Mouse (Mus musculus) hindbrain, embryonic 12.5 days (tissue): ENCODE results near the gene Mmgt1. TPM values are rescaled to one million over a fixed set of nuclear protein-coding genes. Genes with fewer than 3 reads are reported as not detected.

Experiments used
- ATAC-seq: fragments of 200-750 bp; cut with Nextera tagmentation; 2 replicates; pipeline ENCODE4 v1.8.0; 2017; ENCODE audit warnings: moderate TSS enrichment; ENCODE audit not compliant: low FRiP score
- H3K27ac ChIP-seq: fragments of 300-500 bp; sonication (generic); 2 replicates; pipeline ENCODE4 v1.5.1; 2016; ENCODE audit warnings: mild to moderate bottlenecking
- H3K27me3 ChIP-seq: fragments of 300-500 bp; sonication (generic); 2 replicates; pipeline ENCODE4 v1.6.1; 2016; ENCODE audit warnings: mild to moderate bottlenecking
- H3K36me3 ChIP-seq: fragments of 300-500 bp; sonication (generic); 2 replicates; pipeline ENCODE4 v1.6.1; 2016; ENCODE audit warnings: mild to moderate bottlenecking
- H3K4me1 ChIP-seq: fragments of 300-500 bp; sonication (generic); 2 replicates; pipeline ENCODE4 v1.6.1; 2016
- H3K4me2 ChIP-seq: fragments of 300-500 bp; sonication (generic); replicated peaks from 2 replicates; pipeline ENCODE4 v1.6.1; 2016; ENCODE audit warnings: mild to moderate bottlenecking
- H3K4me3 ChIP-seq: fragments of 300-500 bp; sonication (generic); 2 replicates; pipeline ENCODE4 v1.5.1; 2016; ENCODE audit warnings: mild to moderate bottlenecking
- H3K9ac ChIP-seq: fragments of 300-500 bp; sonication (generic); 2 replicates; pipeline ENCODE4 v1.6.1; 2016; ENCODE audit warnings: mild to moderate bottlenecking, moderate library complexity
- H3K9me3 ChIP-seq: fragments of 300-500 bp; sonication (generic); replicated peaks from 2 replicates; pipeline ENCODE4 v1.6.1; 2016; ENCODE audit warnings: mild to moderate bottlenecking
- WGBS: fragments of 180-500 bp; shearing (Covaris S2); methylation state at CpG from one replicate; pipeline ENCODE4 v1.1.7; 2016; 5-methylcytosine and 5-hydroxymethylcytosine counted together
- polyA plus RNA-seq: library from polyadenylated mRNA; unstranded; fragments of >200 nt; fragmentation: Nextera tagmentation; extraction: Ambion mirVana; gene quantifications from 2 replicates; pipeline ENCODE4 v1.2.1, GENCODE M21; 2016

Gene Mmgt1
- polyA plus RNA-seq, result 49.1 and 50.2 TPM in 2 replicates

GRCm38 (mm10) chrX:56597887-56598640 is at the start of gene Mmgt1:
Mmgt1 (minus strand) TSS chrX:56598069.
- H3K36me3 ChIP-seq, result no peaks in the 10 kb centered on the region
- peak within 1 kb of the TSS; percentile 79 for H3K9ac ChIP-seq
- peaks cover 10% of the 10 kb centered on the region for H3K4me1 ChIP-seq
- no peaks in the 10 kb centered on the region for H3K9me3 ChIP-seq
- 16% methylated on average over 40 of the region's 44 CpGs for WGBS
- H3K4me3 ChIP-seq, result peak within 1 kb of the TSS; percentile 61
- peak within 1 kb of the TSS; percentile 56 for H3K4me2 ChIP-seq
- peak; percentile 99 for ATAC-seq
- H3K27ac ChIP-seq, result peak within 1 kb of the TSS; percentile 83
- H3K27me3 ChIP-seq, result no peaks in the 10 kb centered on the region

GRCm38 (mm10) chrX:56640066-56640465 is 42.2 kb upstream of the Mmgt1 start:
- H3K4me1 ChIP-seq, result no peaks in the 10 kb centered on the region
- no peak overlapping the region for H3K9ac ChIP-seq
- H3K27ac ChIP-seq, result no peak overlapping the region
- peaks cover 3% of the 10 kb centered on the region; the same call in 1 of the 2 replicates for H3K36me3 ChIP-seq
- H3K4me3 ChIP-seq, result no peak overlapping the region
- WGBS, result 12% methylated on average over 1 of the region's 1 CpGs
- no peaks in the 10 kb centered on the region for H3K27me3 ChIP-seq
- ATAC-seq, result no peak
- no peaks in the 10 kb centered on the region for H3K9me3 ChIP-seq
- no peak overlapping the region for H3K4me2 ChIP-seq

- ATAC-seq, result no peak
- H3K4me3 ChIP-seq, result no peak overlapping the region
- H3K9me3 ChIP-seq, result no peaks in the 10 kb centered on the region
- no peaks in the 10 kb centered on the region for H3K27me3 ChIP-seq
- H3K9ac ChIP-seq, result no peak overlapping the region
- peaks cover 3% of the 10 kb centered on the region; the same call in 1 of the 2 replicates for H3K36me3 ChIP-seq
- no peaks in the 10 kb centered on the region for H3K4me1 ChIP-seq
- no peak overlapping the region for H3K27ac ChIP-seq
- no peak overlapping the region for H3K4me2 ChIP-seq
- WGBS, result 87% methylated on average over 5 of the region's 5 CpGs
These were observed 38.3 kb upstream of the Mmgt1 start for GRCm38 (mm10) chrX:56636185-56636584.

- H3K9ac ChIP-seq, result no peak overlapping the region
- no peak overlapping the region for H3K4me2 ChIP-seq
- H3K4me1 ChIP-seq, result 0 out of 2 replicates have a peak, but pooled peaks cover 5% of the 10 kb centered on the region
- no peaks in the 10 kb centered on the region for H3K36me3 ChIP-seq
- H3K27ac ChIP-seq, result no peak overlapping the region
- 98% methylated on average over 2 of the region's 2 CpGs for WGBS
- H3K9me3 ChIP-seq, result no peaks in the 10 kb centered on the region
- no peak overlapping the region for H3K4me3 ChIP-seq
- no peaks in the 10 kb centered on the region for H3K27me3 ChIP-seq
- ATAC-seq, result no peak
These were observed 17.4 kb upstream of the Mmgt1 start for GRCm38 (mm10) chrX:56615236-56615635.

- ATAC-seq, result peak; percentile 56
- H3K9me3 ChIP-seq, result no peaks in the 10 kb centered on the region
- H3K9ac ChIP-seq, result peak overlapping the region; percentile 65
- H3K4me3 ChIP-seq, result peak overlapping the region; percentile 56
- peak overlapping the region; percentile 85 for H3K27ac ChIP-seq
- 30% methylated on average over 13 of the region's 13 CpGs for WGBS
- H3K27me3 ChIP-seq, result no peaks in the 10 kb centered on the region
- H3K4me1 ChIP-seq, result 0 out of 2 replicates have a peak, but pooled peaks cover 5% of the 10 kb centered on the region
- peak overlapping the region; percentile 55 for H3K4me2 ChIP-seq
- no peaks in the 10 kb centered on the region for H3K36me3 ChIP-seq
These were observed 12.4 kb upstream of the Mmgt1 start for GRCm38 (mm10) chrX:56610318-56610694.

- H3K4me1 ChIP-seq, result 0 out of 2 replicates have a peak, but pooled peaks cover 5% of the 10 kb centered on the region
- ATAC-seq, result peak; percentile 97
- H3K36me3 ChIP-seq, result no peaks in the 10 kb centered on the region
- peak within 1 kb of the TSS; percentile 56 for H3K4me3 ChIP-seq
- H3K4me2 ChIP-seq, result peak within 1 kb of the TSS; percentile 55
- H3K27me3 ChIP-seq, result no peaks in the 10 kb centered on the region
- peak within 1 kb of the TSS; percentile 85 for H3K27ac ChIP-seq
- 15% methylated on average over 19 of the region's 50 CpGs for WGBS
- no peaks in the 10 kb centered on the region for H3K9me3 ChIP-seq
- H3K9ac ChIP-seq, result peak within 1 kb of the TSS; percentile 65
These were observed 11.9 kb upstream of the Mmgt1 start, which contains the start of gene Slc9a6 for GRCm38 (mm10) chrX:56609623-56610317. Slc9a6 (plus strand) TSS chrX:56609757.

GRCm38 (mm10) chrX:56609285-56609622 is 11.4 kb upstream of the Mmgt1 start:
- no peak; the same call in 1 of the 2 replicates for ATAC-seq
- 27% methylated on average over 7 of the region's 7 CpGs for WGBS
- H3K36me3 ChIP-seq, result no peaks in the 10 kb centered on the region
- no peaks in the 10 kb centered on the region for H3K9me3 ChIP-seq
- no peaks in the 10 kb centered on the region for H3K27me3 ChIP-seq
- H3K4me2 ChIP-seq, result peak overlapping the region; percentile 55
- peak overlapping the region; percentile 56 for H3K4me3 ChIP-seq
- H3K27ac ChIP-seq, result peak overlapping the region; percentile 85; the same call in 1 of the 2 replicates
- H3K4me1 ChIP-seq, result 0 out of 2 replicates have a peak, but pooled peaks cover 5% of the 10 kb centered on the region
- no peak overlapping the region for H3K9ac ChIP-seq

- Histone ChIP-seq H3K27ac (no peak overlapping the region), H3K9ac (no peak overlapping the region), H3K27me3 (no peaks in the 10 kb centered on the region), H3K4me2 (no peak overlapping the region), H3K9me3 (no peaks in the 10 kb centered on the region), H3K4me1 (0 out of 2 replicates have a peak, but pooled peaks cover 5% of the 10 kb centered on the region), H3K36me3 (no peaks in the 10 kb centered on the region), H3K4me3 (no peak overlapping the region)
- 77% methylated on average over 7 of the region's 7 CpGs for WGBS
- ATAC-seq, result no peak
These were observed 9.3 kb upstream of the Mmgt1 start for GRCm38 (mm10) chrX:56607032-56607710.

GRCm38 (mm10) chrX:56606536-56606935 is 8.7 kb upstream of the Mmgt1 start:
- Histone ChIP-seq H3K9me3 (no peaks in the 10 kb centered on the region), H3K36me3 (no peaks in the 10 kb centered on the region), H3K9ac (no peak overlapping the region), H3K4me1 (0 out of 2 replicates have a peak, but pooled peaks cover 5% of the 10 kb centered on the region), H3K4me2 (no peak overlapping the region), H3K4me3 (no peak overlapping the region), H3K27me3 (no peaks in the 10 kb centered on the region), H3K27ac (no peak overlapping the region)
- 61% methylated on average over 2 of the region's 2 CpGs for WGBS
- no peak for ATAC-seq

- H3K9me3 ChIP-seq, result no peaks in the 10 kb centered on the region
- ATAC-seq, result peak; percentile 77
- H3K27ac ChIP-seq, result peak overlapping the region; percentile 83
- H3K4me3 ChIP-seq, result peak overlapping the region; percentile 61
- H3K27me3 ChIP-seq, result no peaks in the 10 kb centered on the region
- H3K4me1 ChIP-seq, result peaks cover 10% of the 10 kb centered on the region
- H3K9ac ChIP-seq, result peak overlapping the region; percentile 79
- H3K4me2 ChIP-seq, result peak overlapping the region; percentile 56
- 18% methylated on average over 25 of the region's 25 CpGs for WGBS
- no peaks in the 10 kb centered on the region for H3K36me3 ChIP-seq
These were observed 516 bp downstream of the Mmgt1 start for GRCm38 (mm10) chrX:56597219-56597886.

GRCm38 (mm10) chrX:56578200-56578599 is 19.7 kb downstream of the Mmgt1 start:
- Histone ChIP-seq H3K4me1 (no peaks in the 10 kb centered on the region), H3K4me3 (no peak overlapping the region), H3K27ac (no peak overlapping the region), H3K9me3 (no peaks in the 10 kb centered on the region), H3K36me3 (no peaks in the 10 kb centered on the region), H3K4me2 (no peak overlapping the region), H3K9ac (no peak overlapping the region), H3K27me3 (no peaks in the 10 kb centered on the region)
- 78% methylated on average over 2 of the region's 2 CpGs for WGBS
- ATAC-seq, result no peak
